Mouse (Mus musculus): Measurements from ENCODE around the gene Ephb1. TPM values are rescaled to one million over a fixed set of nuclear protein-coding genes. Genes with fewer than 3 reads are reported as not detected.

The Ephb1 gene
- polyA plus RNA-seq, 1 experiment = 20.5 TPM

GRCm38 (mm10) chr9:102261511-102261910 is 93.0 kb downstream of the Ephb1 start:
- DNase-seq (ENCODE audit: extremely low spot score in 1 of 2, low spot score in 1 of 2) = no peak

GRCm38 (mm10) chr9:102256407-102256806 is 98.1 kb downstream of the Ephb1 start:
- no peak for DNase-seq (ENCODE audit: extremely low spot score in 1 of 2, low spot score in 1 of 2)

- DNase-seq (ENCODE audit: extremely low spot score in 1 of 2, low spot score in 1 of 2) = no peak
Measured at GRCm38 (mm10) chr9:102255803-102256202, 98.7 kb downstream of the Ephb1 start.

GRCm38 (mm10) chr9:102249124-102249816 is 105.2 kb downstream of the Ephb1 start:
- DNase-seq (ENCODE audit: extremely low spot score in 1 of 2, low spot score in 1 of 2) = no peak

GRCm38 (mm10) chr9:102245551-102245950 is 108.9 kb downstream of the Ephb1 start:
- DNase-seq (ENCODE audit: extremely low spot score in 1 of 2, low spot score in 1 of 2) = no peak

- no peak for DNase-seq (ENCODE audit: extremely low spot score in 1 of 2, low spot score in 1 of 2)
Measured at GRCm38 (mm10) chr9:102243296-102243695, 111.2 kb downstream of the Ephb1 start.

GRCm38 (mm10) chr9:102241546-102241945 is 112.9 kb downstream of the Ephb1 start:
- DNase-seq (ENCODE audit: extremely low spot score in 1 of 2, low spot score in 1 of 2) = no peak

GRCm38 (mm10) chr9:102240215-102240614 is 114.3 kb downstream of the Ephb1 start:
- no peak for DNase-seq (ENCODE audit: extremely low spot score in 1 of 2, low spot score in 1 of 2)

GRCm38 (mm10) chr9:102235444-102235951 is 119.0 kb downstream of the Ephb1 start:
- no peak for DNase-seq (ENCODE audit: extremely low spot score in 1 of 2, low spot score in 1 of 2)

- no peak for DNase-seq (ENCODE audit: extremely low spot score in 1 of 2, low spot score in 1 of 2)
Measured at GRCm38 (mm10) chr9:102231248-102231647, 123.2 kb downstream of the Ephb1 start.

GRCm38 (mm10) chr9:102216746-102217566 is 137.5 kb downstream of the Ephb1 start:
- no peak for DNase-seq (ENCODE audit: extremely low spot score in 1 of 2, low spot score in 1 of 2)

GRCm38 (mm10) chr9:102212036-102212383 is 142.5 kb downstream of the Ephb1 start:
- no peak for DNase-seq (ENCODE audit: extremely low spot score in 1 of 2, low spot score in 1 of 2)

GRCm38 (mm10) chr9:102211296-102212035 is 143.0 kb downstream of the Ephb1 start:
- DNase-seq (ENCODE audit: extremely low spot score in 1 of 2, low spot score in 1 of 2) = no peak

GRCm38 (mm10) chr9:102205518-102205917 is 149.0 kb downstream of the Ephb1 start:
- no peak for DNase-seq (ENCODE audit: extremely low spot score in 1 of 2, low spot score in 1 of 2)

- DNase-seq (ENCODE audit: extremely low spot score in 1 of 2, low spot score in 1 of 2) = no peak
Measured at GRCm38 (mm10) chr9:102201867-102202266, 152.6 kb downstream of the Ephb1 start.

GRCm38 (mm10) chr9:102196856-102197255 is 157.6 kb downstream of the Ephb1 start:
- no peak for DNase-seq (ENCODE audit: extremely low spot score in 1 of 2, low spot score in 1 of 2)

- DNase-seq (ENCODE audit: extremely low spot score in 1 of 2, low spot score in 1 of 2) = peak in 1 of 2 experiments; percentile 45
Measured at GRCm38 (mm10) chr9:102194063-102194462, 160.4 kb downstream of the Ephb1 start.

- DNase-seq (ENCODE audit: extremely low spot score in 1 of 2, low spot score in 1 of 2) = no peak
Measured at GRCm38 (mm10) chr9:102192724-102193685, 161.5 kb downstream of the Ephb1 start.

GRCm38 (mm10) chr9:102190058-102190457 is 164.4 kb downstream of the Ephb1 start:
- DNase-seq (ENCODE audit: extremely low spot score in 1 of 2, low spot score in 1 of 2) = no peak

GRCm38 (mm10) chr9:102189406-102189805 is 165.1 kb downstream of the Ephb1 start:
- DNase-seq (ENCODE audit: extremely low spot score in 1 of 2, low spot score in 1 of 2) = no peak
